Mouse (Mus musculus): Measurements from ENCODE around the gene Iqgap2. TPM values are rescaled to one million over a fixed set of nuclear protein-coding genes. Genes with fewer than 3 reads are reported as not detected.

Gene Iqgap2
- polyA plus RNA-seq, 1 experiment from 2014 or later, result 6.2 TPM

DNA sequence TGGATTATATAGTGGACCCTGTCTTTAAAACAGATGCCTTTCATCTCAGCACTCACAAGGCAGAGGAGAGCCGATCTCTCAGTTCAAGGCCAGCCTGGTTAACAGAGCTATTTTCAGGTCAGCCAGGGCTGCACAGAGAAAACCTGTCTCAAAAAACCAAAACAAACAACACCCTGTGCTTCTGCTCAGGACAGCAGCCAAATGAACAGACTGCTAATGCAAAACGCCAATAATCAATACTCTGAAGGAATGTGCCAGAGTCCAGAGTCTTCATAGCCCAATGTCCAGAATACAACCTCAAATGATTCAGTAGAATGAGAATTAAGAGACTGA is 282.7 kb downstream of the Iqgap2 start:
- WGBS, result 76% methylated on average over 2 of the region's 2 CpGs
- ATAC-seq (ENCODE audit: borderline replicate concordance, extremely low read depth, low FRiP score, low TSS enrichment), result no peak
- Histone ChIP-seq H3K27me3 (no peaks in the 10 kb centered on the region), H3K9me3 (no peaks in the 10 kb centered on the region), H3K27ac (no peak overlapping the region), H3K9ac (no peak overlapping the region), H3K4me1 (peaks cover 16% of the 10 kb centered on the region), H3K4me2 (no peak overlapping the region), H3K36me3 (peaks cover 21% of the 10 kb centered on the region), H3K4me3 (no peak overlapping the region)

DNA sequence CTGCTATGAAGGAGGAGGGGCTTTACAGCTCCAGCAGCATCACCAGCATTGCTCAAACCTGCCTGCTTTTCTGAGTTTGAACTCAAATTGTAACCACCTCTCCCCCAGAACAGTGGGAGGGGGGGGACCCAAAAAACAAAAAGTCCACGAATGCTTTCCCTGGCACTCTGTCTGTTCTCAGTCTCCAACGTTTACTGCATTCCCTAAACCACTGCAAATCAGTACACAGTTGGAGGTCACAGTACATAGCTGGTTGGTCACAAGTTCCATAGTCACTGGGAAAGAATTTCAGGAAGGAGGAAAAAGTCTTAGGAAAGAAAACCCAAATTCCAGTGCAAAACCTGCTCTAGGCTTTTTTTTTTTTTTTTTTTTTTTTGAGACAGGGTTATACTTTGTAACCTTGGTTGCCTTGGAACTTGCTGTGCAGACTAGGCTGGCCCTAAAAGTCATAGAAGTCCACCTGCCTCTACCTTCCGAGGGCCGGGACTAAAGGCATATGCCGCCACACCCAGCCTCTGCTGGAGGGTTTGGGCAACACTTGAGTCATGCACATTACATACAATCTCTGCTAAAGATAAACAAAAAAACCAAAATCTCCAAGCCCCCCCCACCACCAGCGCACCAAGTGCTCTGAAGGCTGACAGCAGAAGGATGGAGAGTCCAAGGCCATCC is 283.2 kb downstream of the Iqgap2 start:
- Histone ChIP-seq H3K4me2 (no peak overlapping the region), H3K27me3 (no peaks in the 10 kb centered on the region), H3K27ac (no peak overlapping the region), H3K9me3 (no peaks in the 10 kb centered on the region), H3K9ac (no peak overlapping the region), H3K4me1 (peaks cover 16% of the 10 kb centered on the region), H3K36me3 (peaks cover 26% of the 10 kb centered on the region), H3K4me3 (no peak overlapping the region)
- ATAC-seq (ENCODE audit: borderline replicate concordance, extremely low read depth, low FRiP score, low TSS enrichment), result no peak
- 76% methylated on average over 6 of the region's 6 CpGs for WGBS

DNA sequence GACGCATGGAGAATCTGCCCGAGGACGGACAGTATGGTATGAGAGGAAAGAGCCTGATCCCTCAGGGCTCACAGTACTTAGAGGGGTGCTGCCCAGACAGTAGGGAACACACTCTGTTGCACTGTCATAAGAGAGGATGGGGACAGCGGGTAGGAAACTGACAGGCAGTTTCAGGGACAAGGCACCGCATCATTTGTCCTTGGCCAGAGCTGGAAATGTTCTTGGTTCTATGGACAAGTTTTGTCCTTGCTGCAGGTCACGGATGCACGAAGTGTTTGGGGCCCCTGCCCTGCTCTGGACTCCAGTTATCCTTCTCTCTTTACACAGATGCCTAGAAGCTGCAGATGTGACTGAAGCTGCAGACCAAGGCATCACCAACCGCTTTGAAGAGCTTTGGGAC is 284.7 kb downstream of the Iqgap2 start:
- Histone ChIP-seq H3K36me3 (peaks cover 35% of the 10 kb centered on the region), H3K4me3 (no peak overlapping the region), H3K9me3 (no peaks in the 10 kb centered on the region), H3K27me3 (no peaks in the 10 kb centered on the region), H3K4me2 (no peak overlapping the region), H3K27ac (no peak overlapping the region), H3K4me1 (peaks cover 15% of the 10 kb centered on the region), H3K9ac (no peak overlapping the region)
- 93% methylated on average over 8 of the region's 8 CpGs for WGBS
- ATAC-seq (ENCODE audit: borderline replicate concordance, extremely low read depth, low FRiP score, low TSS enrichment), result no peak

- H3K27ac ChIP-seq, result no peak overlapping the region
- H3K9ac ChIP-seq, result no peak overlapping the region
- H3K27me3 ChIP-seq, result no peaks in the 10 kb centered on the region
- 95% methylated on average over 25 of the region's 25 CpGs for WGBS
- H3K4me1 ChIP-seq, result no peaks in the 10 kb centered on the region
- no peak for ATAC-seq (ENCODE audit: borderline replicate concordance, extremely low read depth, low FRiP score, low TSS enrichment)
- H3K4me2 ChIP-seq, result no peak overlapping the region
- no peaks in the 10 kb centered on the region for H3K9me3 ChIP-seq
- H3K36me3 ChIP-seq, result peaks cover 40% of the 10 kb centered on the region
- H3K4me3 ChIP-seq, result no peak overlapping the region
These were observed 287.4 kb downstream of the Iqgap2 start for GRCm38 (mm10) chr13:95604288-95604687.

DNA sequence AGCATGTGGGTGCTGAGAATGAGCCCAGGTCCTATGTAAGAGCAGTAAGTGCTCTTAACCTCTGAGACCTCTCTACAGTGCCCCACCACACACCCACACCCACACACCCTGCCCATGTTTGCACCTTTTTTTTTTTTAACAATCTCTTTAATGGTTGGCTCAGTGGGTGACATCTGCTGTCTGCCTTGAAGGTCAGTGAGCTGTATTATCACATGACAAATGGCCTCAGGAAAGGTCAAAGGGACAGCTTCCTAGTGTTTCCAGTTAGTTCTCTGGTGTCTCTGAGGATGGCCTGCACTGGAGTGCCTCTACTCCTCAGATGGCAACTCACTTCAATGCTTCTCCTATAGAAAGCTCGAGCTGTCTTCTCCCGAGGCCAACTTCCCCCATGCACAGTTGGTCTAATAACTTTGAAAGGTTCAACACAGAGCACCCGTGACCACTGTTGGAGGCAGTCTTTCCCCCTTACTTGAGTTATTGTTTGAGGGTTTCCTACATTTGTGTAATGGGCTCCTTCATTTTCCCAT is 291.8 kb downstream of the Iqgap2 start:
- H3K9ac ChIP-seq, result no peak overlapping the region
- H3K27ac ChIP-seq, result no peak overlapping the region
- H3K4me1 ChIP-seq, result no peaks in the 10 kb centered on the region
- H3K36me3 ChIP-seq, result peaks cover 36% of the 10 kb centered on the region
- no peak overlapping the region for H3K4me3 ChIP-seq
- no peaks in the 10 kb centered on the region for H3K27me3 ChIP-seq
- ATAC-seq (ENCODE audit: borderline replicate concordance, extremely low read depth, low FRiP score, low TSS enrichment), result no peak
- H3K4me2 ChIP-seq, result no peak overlapping the region
- H3K9me3 ChIP-seq, result no peaks in the 10 kb centered on the region
- WGBS, result 68% methylated on average over 3 of the region's 3 CpGs

- Histone ChIP-seq H3K27me3 (no peaks in the 10 kb centered on the region), H3K9ac (no peak overlapping the region), H3K4me1 (no peaks in the 10 kb centered on the region), H3K9me3 (no peaks in the 10 kb centered on the region), H3K4me3 (no peak overlapping the region), H3K36me3 (peaks cover 22% of the 10 kb centered on the region), H3K27ac (no peak overlapping the region), H3K4me2 (no peak overlapping the region)
- ATAC-seq (ENCODE audit: borderline replicate concordance, extremely low read depth, low FRiP score, low TSS enrichment), result no peak
- WGBS, result 77% methylated on average over 18 of the region's 18 CpGs
These were observed 293.3 kb downstream of the Iqgap2 start for GRCm38 (mm10) chr13:95598232-95598920.

DNA sequence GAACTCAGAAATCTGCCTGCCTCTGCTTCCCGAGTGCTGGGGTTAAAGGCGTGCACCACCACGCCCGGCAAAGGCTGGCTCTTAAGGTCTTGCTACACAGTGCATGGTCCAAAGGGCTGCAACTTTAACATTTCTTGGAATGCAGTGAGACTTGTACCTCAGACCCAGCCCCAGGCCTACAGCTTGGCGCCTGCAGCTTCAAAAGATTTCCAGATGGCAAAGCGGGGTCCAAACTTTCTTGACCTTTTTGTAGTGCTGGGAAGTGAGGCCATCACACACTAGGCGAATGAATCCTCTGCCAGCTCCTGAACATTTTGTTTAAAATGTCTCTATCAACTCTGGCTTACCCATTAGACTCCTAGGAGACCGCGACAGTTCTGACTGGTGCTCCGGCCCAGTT is 294.1 kb downstream of the Iqgap2 start:
- no peaks in the 10 kb centered on the region for H3K27me3 ChIP-seq
- peaks cover 4% of the 10 kb centered on the region; the same call in 1 of the 2 replicates for H3K4me1 ChIP-seq
- H3K36me3 ChIP-seq, result peaks cover 14% of the 10 kb centered on the region
- no peaks in the 10 kb centered on the region for H3K9me3 ChIP-seq
- no peak for ATAC-seq (ENCODE audit: borderline replicate concordance, extremely low read depth, low FRiP score, low TSS enrichment)
- H3K4me3 ChIP-seq, result no peak overlapping the region
- H3K4me2 ChIP-seq, result no peak overlapping the region
- no peak overlapping the region for H3K9ac ChIP-seq
- WGBS, result 88% methylated on average over 10 of the region's 10 CpGs
- H3K27ac ChIP-seq, result no peak overlapping the region

- no peak overlapping the region for H3K9ac ChIP-seq
- 88% methylated on average over 7 of the region's 7 CpGs for WGBS
- no peak for ATAC-seq (ENCODE audit: borderline replicate concordance, extremely low read depth, low FRiP score, low TSS enrichment)
These were observed 295.0 kb downstream of the Iqgap2 start for GRCm38 (mm10) chr13:95596689-95597088.

GRCm38 (mm10) chr13:95595921-95596320 is 295.8 kb downstream of the Iqgap2 start:
- no peaks in the 10 kb centered on the region for H3K9me3 ChIP-seq
- H3K4me1 ChIP-seq, result peaks cover 5% of the 10 kb centered on the region; the same call in 1 of the 2 replicates
- H3K4me2 ChIP-seq, result no peak overlapping the region
- WGBS, result 68% methylated on average over 5 of the region's 5 CpGs
- no peak overlapping the region for H3K9ac ChIP-seq
- no peaks in the 10 kb centered on the region for H3K27me3 ChIP-seq
- no peak overlapping the region for H3K4me3 ChIP-seq
- no peak overlapping the region for H3K27ac ChIP-seq
- H3K36me3 ChIP-seq, result peaks cover 2% of the 10 kb centered on the region; the same call in 1 of the 2 replicates
- ATAC-seq (ENCODE audit: borderline replicate concordance, extremely low read depth, low FRiP score, low TSS enrichment), result no peak

More at GRCm38 (mm10) chr13:95596689-95597088, 295.0 kb downstream of the Iqgap2 start:
- Histone ChIP-seq H3K27ac (no peak overlapping the region), H3K27me3 (no peaks in the 10 kb centered on the region), H3K4me1 (peaks cover 5% of the 10 kb centered on the region; the same call in 1 of the 2 replicates), H3K9me3 (no peaks in the 10 kb centered on the region), H3K4me3 (no peak overlapping the region), H3K4me2 (no peak overlapping the region), H3K36me3 (peaks cover 10% of the 10 kb centered on the region; the same call in 1 of the 2 replicates)

- no peak overlapping the region for H3K4me3 ChIP-seq
- H3K27ac ChIP-seq, result no peak overlapping the region
- H3K36me3 ChIP-seq, result no peaks in the 10 kb centered on the region
- 0 out of 2 replicates have a peak, but pooled peaks have one; percentile 51 for ATAC-seq (ENCODE audit: borderline replicate concordance, extremely low read depth, low FRiP score, low TSS enrichment)
- H3K9ac ChIP-seq, result no peak overlapping the region
- H3K4me2 ChIP-seq, result no peak overlapping the region
- 53% methylated on average over 7 of the region's 7 CpGs for WGBS
- H3K9me3 ChIP-seq, result no peaks in the 10 kb centered on the region
- H3K27me3 ChIP-seq, result no peaks in the 10 kb centered on the region
- H3K4me1 ChIP-seq, result peaks cover 5% of the 10 kb centered on the region; the same call in 1 of the 2 replicates
These were observed 296.3 kb downstream of the Iqgap2 start for GRCm38 (mm10) chr13:95595411-95595810.

DNA sequence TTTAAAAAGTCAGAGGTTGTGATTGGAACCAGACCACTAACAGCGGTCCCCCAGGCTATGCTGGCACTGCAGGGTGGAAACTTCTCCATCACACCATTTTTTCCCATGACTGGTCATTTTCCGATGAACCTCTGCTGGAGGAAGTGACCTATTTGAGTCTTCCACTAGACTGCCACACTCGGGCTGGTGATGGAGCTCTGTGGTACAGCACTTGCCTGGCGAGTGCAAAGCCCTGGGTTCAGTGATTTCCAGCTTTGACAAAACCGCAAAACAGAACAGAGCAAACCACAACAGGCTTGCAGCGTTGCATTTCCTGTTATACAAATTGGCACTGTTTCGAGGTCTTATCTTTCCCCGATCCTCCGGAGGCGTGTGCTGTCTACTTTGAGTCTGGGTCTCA is 298.9 kb downstream of the Iqgap2 start:
- Histone ChIP-seq H3K4me3 (no peak overlapping the region), H3K36me3 (no peaks in the 10 kb centered on the region), H3K27me3 (no peaks in the 10 kb centered on the region), H3K9me3 (no peaks in the 10 kb centered on the region), H3K4me1 (peaks cover 5% of the 10 kb centered on the region; the same call in 1 of the 2 replicates), H3K4me2 (no peak overlapping the region), H3K9ac (no peak overlapping the region), H3K27ac (no peak overlapping the region)
- WGBS, result 60% methylated on average over 10 of the region's 10 CpGs
- no peak for ATAC-seq (ENCODE audit: borderline replicate concordance, extremely low read depth, low FRiP score, low TSS enrichment)

- Histone ChIP-seq H3K27ac (no peak overlapping the region), H3K9me3 (no peaks in the 10 kb centered on the region), H3K27me3 (no peaks in the 10 kb centered on the region), H3K4me3 (no peak overlapping the region), H3K4me1 (peaks cover 5% of the 10 kb centered on the region; the same call in 1 of the 2 replicates), H3K4me2 (no peak overlapping the region), H3K9ac (no peak overlapping the region), H3K36me3 (no peaks in the 10 kb centered on the region)
- WGBS, result 88% methylated on average over 3 of the region's 3 CpGs
- ATAC-seq (ENCODE audit: borderline replicate concordance, extremely low read depth, low FRiP score, low TSS enrichment), result no peak
These were observed 300.1 kb downstream of the Iqgap2 start for GRCm38 (mm10) chr13:95591606-95592005.
